Mouse (Mus musculus): ENCODE results near the gene Tnfaip2. TPM values are rescaled to one million over a fixed set of nuclear protein-coding genes. Genes with fewer than 3 reads are reported as not detected.

Tnfaip2 gene
- polyA plus RNA-seq (2014; fragmentation: Illumina TruSeq; extraction: RNeasy Lipid Tissue Mini Kit (QIAGEN cat#74804); ENCODE audit: low read depth, low replicate concordance), result 10.3 TPM

GRCm38 (mm10) chr12:111442309-111443010 lies at the start of gene Tnfaip2:
Gene Tnfaip2 (plus strand): TSS chr12:111442469.

DNA sequence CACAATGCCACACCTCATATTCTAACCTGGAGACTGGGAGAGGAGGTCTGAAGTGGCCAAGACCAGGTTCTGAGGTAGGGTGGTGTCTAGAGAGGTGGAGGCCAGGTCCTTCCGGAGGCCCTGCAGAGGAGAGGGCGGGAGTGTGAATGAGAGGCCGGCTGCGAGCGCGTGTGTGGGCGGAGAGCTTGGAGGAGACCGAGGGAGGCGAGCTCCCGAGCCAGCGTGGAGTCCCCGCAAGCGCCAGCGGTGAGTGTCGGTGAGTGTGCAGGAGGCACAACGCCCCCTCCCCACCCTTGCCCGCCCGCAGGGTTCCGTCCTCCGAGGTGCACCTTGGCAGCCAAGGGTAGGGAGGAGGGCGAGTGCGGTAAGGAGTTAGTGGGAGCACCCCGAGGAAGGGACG lies 35.6 kb upstream of the Tnfaip2 start, which contains the start of gene Lbhd2:
TSS of gene Lbhd2 (plus strand) at position 188 of the 400 bp plus-strand sequence.

GRCm38 (mm10) chr12:111416921-111417779 lies 25.1 kb upstream of the Tnfaip2 start, which contains the start of gene Exoc3l4:
Gene Exoc3l4 (plus strand): TSS chr12:111417017.

DNA sequence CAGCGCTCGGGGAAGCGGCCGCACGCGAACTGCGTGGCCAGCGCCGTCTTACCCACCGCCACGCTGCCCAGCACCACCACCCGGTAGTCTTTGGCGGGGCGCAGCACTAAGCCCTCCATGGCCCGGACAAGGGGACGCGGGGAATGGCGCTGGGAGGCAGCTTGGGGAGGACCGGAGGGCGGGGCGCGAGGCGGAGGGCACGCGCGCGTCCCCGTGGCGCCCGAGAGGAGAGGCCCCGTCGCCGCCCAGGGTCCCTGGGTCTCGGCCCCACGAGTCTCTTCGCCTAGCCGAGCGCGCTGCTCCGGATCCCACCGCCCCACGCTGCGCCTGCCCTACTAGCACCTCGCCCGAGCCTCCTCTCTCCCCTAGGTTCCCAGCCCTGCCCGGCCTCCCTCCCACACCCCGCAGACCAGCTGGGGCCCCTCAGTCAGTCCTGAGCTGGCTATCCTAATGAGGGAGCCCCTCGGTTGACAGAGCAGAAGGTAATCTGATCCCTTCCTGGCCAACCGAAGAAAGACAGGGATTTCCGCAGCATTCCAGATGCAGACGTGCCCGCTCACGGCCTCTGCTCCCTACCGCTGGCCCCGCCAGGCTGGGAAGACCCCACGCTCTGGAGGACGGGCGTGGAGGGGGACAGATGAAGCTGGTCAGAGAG lies 43.5 kb downstream of the Tnfaip2 start, which contains the start of gene Gm266:
TSS of gene Gm266 (minus strand) at position 172 of the 655 bp plus-strand sequence.

Other genes starting within 250 kb of the Tnfaip2 start
- gene Amn, start 171.4 kb upstream of the Tnfaip2 start, polyA plus RNA-seq (2014; fragmentation: Illumina TruSeq; extraction: RNeasy Lipid Tissue Mini Kit (QIAGEN cat#74804); ENCODE audit: low read depth, low replicate concordance), result not detected
- 3.5 TPM for gene Cdc42bpb, start 64.8 kb upstream of the Tnfaip2 start, polyA plus RNA-seq (2014; fragmentation: Illumina TruSeq; extraction: RNeasy Lipid Tissue Mini Kit (QIAGEN cat#74804); ENCODE audit: low read depth, low replicate concordance)
- gene Lbhd2, start 35.7 kb upstream of the Tnfaip2 start, polyA plus RNA-seq (2014; fragmentation: Illumina TruSeq; extraction: RNeasy Lipid Tissue Mini Kit (QIAGEN cat#74804); ENCODE audit: low read depth, low replicate concordance), result not detected
- gene Exoc3l4, start 25.5 kb upstream of the Tnfaip2 start, polyA plus RNA-seq (2014; fragmentation: Illumina TruSeq; extraction: RNeasy Lipid Tissue Mini Kit (QIAGEN cat#74804); ENCODE audit: low read depth, low replicate concordance), result 0.07 TPM
- 0.87 TPM for gene Gm266, start 43.4 kb downstream of the Tnfaip2 start, polyA plus RNA-seq (2014; fragmentation: Illumina TruSeq; extraction: RNeasy Lipid Tissue Mini Kit (QIAGEN cat#74804); ENCODE audit: low read depth, low replicate concordance)
- 1,310 TPM for gene Eif5, start 95.5 kb downstream of the Tnfaip2 start, polyA plus RNA-seq (2014; fragmentation: Illumina TruSeq; extraction: RNeasy Lipid Tissue Mini Kit (QIAGEN cat#74804); ENCODE audit: low read depth, low replicate concordance)
- gene Mark3, start 132.1 kb downstream of the Tnfaip2 start, polyA plus RNA-seq (2014; fragmentation: Illumina TruSeq; extraction: RNeasy Lipid Tissue Mini Kit (QIAGEN cat#74804); ENCODE audit: low read depth, low replicate concordance), result 92.5 TPM
- gene Ckb, start 229.9 kb downstream of the Tnfaip2 start, polyA plus RNA-seq (2014; fragmentation: Illumina TruSeq; extraction: RNeasy Lipid Tissue Mini Kit (QIAGEN cat#74804); ENCODE audit: low read depth, low replicate concordance), result 0.17 TPM
- 0.18 TPM for gene Trmt61a, start 235.6 kb downstream of the Tnfaip2 start, polyA plus RNA-seq (2014; fragmentation: Illumina TruSeq; extraction: RNeasy Lipid Tissue Mini Kit (QIAGEN cat#74804); ENCODE audit: low read depth, low replicate concordance)

Measured in testis, adult 10 weeks (tissue).